Mouse (Mus musculus) urinary bladder, postnatal 25 days (tissue): ENCODE results near the gene D930020B18Rik.

Source experiments
- DNase-seq: peaks from one replicate; pipeline ENCODE4 v3.0.0; 2022; ENCODE audit warnings: low spot score

D930020B18Rik gene

GRCm38 (mm10) chr10:121704871-121705270 lies 63.5 kb downstream of the D930020B18Rik start:
- no peak for DNase-seq

GRCm38 (mm10) chr10:121705399-121706163 lies 64.2 kb downstream of the D930020B18Rik start:
- no peak for DNase-seq

GRCm38 (mm10) chr10:121716862-121717261 lies 75.5 kb downstream of the D930020B18Rik start:
- DNase-seq = no peak

- no peak for DNase-seq
Observed at GRCm38 (mm10) chr10:121718896-121719585, 77.7 kb downstream of the D930020B18Rik start.

GRCm38 (mm10) chr10:121720701-121721100 lies 79.3 kb downstream of the D930020B18Rik start:
- DNase-seq = no peak

GRCm38 (mm10) chr10:121726505-121726904 lies 85.1 kb downstream of the D930020B18Rik start:
- no peak for DNase-seq

- DNase-seq = no peak
Observed at GRCm38 (mm10) chr10:121727151-121727550, 85.8 kb downstream of the D930020B18Rik start.

GRCm38 (mm10) chr10:121728226-121728625 lies 86.8 kb downstream of the D930020B18Rik start:
- no peak for DNase-seq

GRCm38 (mm10) chr10:121731048-121731725 lies 89.8 kb downstream of the D930020B18Rik start:
- no peak for DNase-seq

GRCm38 (mm10) chr10:121732542-121732941 lies 91.2 kb downstream of the D930020B18Rik start:
- no peak for DNase-seq

GRCm38 (mm10) chr10:121737256-121737655 lies 95.9 kb downstream of the D930020B18Rik start:
- DNase-seq = no peak

GRCm38 (mm10) chr10:121739548-121740505 lies 98.4 kb downstream of the D930020B18Rik start, which contains the start of gene BC048403:
Gene BC048403 (plus strand): TSS chr10:121739937.
- peak; percentile 92 for DNase-seq

GRCm38 (mm10) chr10:121742336-121742735 lies 100.9 kb downstream of the D930020B18Rik start:
- no peak for DNase-seq
